Mouse (Mus musculus) kidney, adult 2 months (tissue): ENCODE data around the gene Plaur.

Experiments used
- CTCF ChIP-seq: fragments of 200-500 bp; conservative IDR thresholded peaks from 2 replicates; pipeline ENCODE4 v1.5.1; 2011; ENCODE audit warnings: low read depth, mild to moderate bottlenecking, control low read depth, low read length, moderate library complexity, mixed read lengths; ENCODE audit not compliant: insufficient read depth, insufficient read length
- POLR2A ChIP-seq: fragments of 200-500 bp; IDR thresholded peaks from one replicate; pipeline ENCODE4 v1.6.1; 2011; ENCODE audit warnings: low read depth, low read length, control low read depth

DNA sequence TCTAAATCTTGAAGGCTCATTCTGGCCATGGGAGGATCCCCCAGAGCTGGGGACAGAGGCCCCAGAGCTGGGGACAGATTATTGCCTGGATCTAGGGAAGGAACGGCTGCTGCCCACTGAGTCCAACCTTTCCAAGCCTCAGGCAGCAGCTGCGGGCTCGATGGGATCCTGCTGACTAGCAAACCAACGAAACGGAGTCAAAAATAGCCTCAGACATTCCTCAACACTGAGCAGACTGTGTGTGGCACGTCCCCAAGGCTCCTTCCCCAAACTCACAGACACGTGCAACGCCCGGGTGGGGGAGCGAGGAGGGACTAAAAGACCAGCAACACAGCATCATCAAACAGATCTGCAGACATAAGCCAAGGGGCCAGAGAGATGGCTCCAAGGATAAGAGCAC lies 24.3 kb upstream of the Plaur start:
- TF ChIP-seq POLR2A (no peak), CTCF (no peak)
